Mouse (Mus musculus) testis, adult 2 months (tissue): Measurements from ENCODE around the gene Pars2. TPM values are rescaled to one million over a fixed set of nuclear protein-coding genes. Genes with fewer than 3 reads are reported as not detected.

Experiments used
- H3K27ac ChIP-seq: fragments of 200-500 bp; 2 replicates; pipeline ENCODE4 v1.5.1; 2012; ENCODE audit warnings: low read depth, low read length; ENCODE audit not compliant: control insufficient read depth, insufficient read depth
- H3K27me3 ChIP-seq: fragments of 200-500 bp; 2 replicates; pipeline ENCODE4 v1.6.1; 2012; ENCODE audit warnings: mild to moderate bottlenecking, low read length, moderate library complexity; ENCODE audit not compliant: control insufficient read depth, insufficient read depth
- H3K36me3 ChIP-seq: fragments of 200-500 bp; 2 replicates; pipeline ENCODE4 v1.6.1; 2012; ENCODE audit warnings: mild to moderate bottlenecking, low read length; ENCODE audit not compliant: control insufficient read depth, insufficient read depth
- H3K4me1 ChIP-seq: fragments of 200-500 bp; 2 replicates; pipeline ENCODE4 v1.6.1; 2012; ENCODE audit warnings: low read length; ENCODE audit not compliant: control insufficient read depth, insufficient read depth
- H3K4me3 ChIP-seq: fragments of 200-500 bp; 2 replicates; pipeline ENCODE4 v1.5.1; 2012; ENCODE audit warnings: low read depth, mild to moderate bottlenecking, low read length, moderate library complexity, mixed read lengths; ENCODE audit not compliant: control insufficient read depth
- CTCF ChIP-seq: fragments of 200-500 bp; IDR thresholded peaks from 2 replicates; pipeline ENCODE4 v1.5.1; 2012; ENCODE audit warnings: low read depth, mild to moderate bottlenecking, inconsistent platforms, low read length, moderate library complexity; ENCODE audit not compliant: control insufficient read depth, insufficient read depth, insufficient replicate concordance
- POLR2A ChIP-seq: fragments of 200-500 bp; IDR thresholded peaks from 2 replicates; pipeline ENCODE4 v1.6.1; 2012; ENCODE audit warnings: low read depth, mild to moderate bottlenecking, inconsistent platforms, low read length, moderate library complexity; ENCODE audit not compliant: control insufficient read depth
- polyA plus RNA-seq: library from polyadenylated mRNA; depleted of rRNA; stranded (reverse); fragments of >200 nt; gene quantifications from 2 replicates; pipeline ENCODE4 v1.2.3, GENCODE M21; 2012; rRNA removed

Gene Pars2
- 2.3 and 2.4 TPM in 2 replicates for polyA plus RNA-seq

GRCm38 (mm10) chr4:106650833-106651527, at the start of gene Pars2:
Gene Pars2 (plus strand): TSS chr4:106651069.
- TF ChIP-seq CTCF = no peak
- peak; percentile 91 for TF ChIP-seq POLR2A
- H3K27ac ChIP-seq = peak within 1 kb of the TSS; percentile 59
- H3K36me3 ChIP-seq = no peaks in the 10 kb centered on the region
- no peaks in the 10 kb centered on the region for H3K27me3 ChIP-seq
- H3K4me1 ChIP-seq = peaks cover 11% of the 10 kb centered on the region
- H3K4me3 ChIP-seq = peak within 1 kb of the TSS; percentile 93

GRCm38 (mm10) chr4:106606639-106607554, 44.0 kb upstream of the Pars2 start:
- Histone ChIP-seq H3K27ac (no peak overlapping the region), H3K36me3 (no peaks in the 10 kb centered on the region), H3K4me3 (peak overlapping the region; percentile 73), H3K4me1 (peaks cover 10% of the 10 kb centered on the region; the same call in 1 of the 2 replicates), H3K27me3 (no peaks in the 10 kb centered on the region)
- no peak for TF ChIP-seq CTCF
- TF ChIP-seq POLR2A = no peak

GRCm38 (mm10) chr4:106607905-106608304, 43.0 kb upstream of the Pars2 start:
- no peak overlapping the region for H3K4me3 ChIP-seq
- no peak overlapping the region for H3K27ac ChIP-seq
- peaks cover 10% of the 10 kb centered on the region; the same call in 1 of the 2 replicates for H3K4me1 ChIP-seq
- TF ChIP-seq POLR2A (no peak), CTCF (no peak)
- H3K27me3 ChIP-seq = no peaks in the 10 kb centered on the region
- no peaks in the 10 kb centered on the region for H3K36me3 ChIP-seq

- no peak overlapping the region for H3K4me3 ChIP-seq
- no peak overlapping the region for H3K27ac ChIP-seq
- no peaks in the 10 kb centered on the region for H3K36me3 ChIP-seq
- TF ChIP-seq POLR2A (no peak), CTCF (no peak)
- H3K4me1 ChIP-seq = peaks cover 11% of the 10 kb centered on the region
- no peaks in the 10 kb centered on the region for H3K27me3 ChIP-seq
These were observed 37.8 kb upstream of the Pars2 start for GRCm38 (mm10) chr4:106613105-106613504.

- TF ChIP-seq POLR2A = no peak
- no peak for TF ChIP-seq CTCF
- Histone ChIP-seq H3K27ac (no peak overlapping the region), H3K4me1 (peaks cover 11% of the 10 kb centered on the region), H3K27me3 (no peaks in the 10 kb centered on the region), H3K4me3 (no peak overlapping the region), H3K36me3 (no peaks in the 10 kb centered on the region)
These were observed 37.3 kb upstream of the Pars2 start for GRCm38 (mm10) chr4:106613560-106613959.

- TF ChIP-seq CTCF = peak; percentile 93
- TF ChIP-seq POLR2A = no peak
- no peaks in the 10 kb centered on the region for H3K27me3 ChIP-seq
- no peak overlapping the region for H3K4me3 ChIP-seq
- no peaks in the 10 kb centered on the region for H3K36me3 ChIP-seq
- H3K27ac ChIP-seq = no peak overlapping the region
- peaks cover 11% of the 10 kb centered on the region for H3K4me1 ChIP-seq
These were observed 36.6 kb upstream of the Pars2 start for GRCm38 (mm10) chr4:106614180-106614797.

- no peak for TF ChIP-seq CTCF
- no peak for TF ChIP-seq POLR2A
- Histone ChIP-seq H3K36me3 (no peaks in the 10 kb centered on the region), H3K4me3 (peak overlapping the region; percentile 19), H3K4me1 (peaks cover 11% of the 10 kb centered on the region), H3K27me3 (no peaks in the 10 kb centered on the region), H3K27ac (no peak overlapping the region)
These were observed 36.0 kb upstream of the Pars2 start for GRCm38 (mm10) chr4:106614881-106615280.
